Mouse (Mus musculus) adrenal gland, postnatal 25 days (tissue): ENCODE measurements around the gene Plb1. TPM values are rescaled to one million over a fixed set of nuclear protein-coding genes. Genes with fewer than 3 reads are reported as not detected.

ENCODE experiments used
- DNase-seq: peaks from one replicate; pipeline ENCODE4 v3.0.0; 2021; ENCODE audit warnings: mixed read lengths
- total RNA-seq: library from RNA; stranded (reverse); gene quantifications from 2 replicates; pipeline ENCODE4 v1.2.3, GENCODE M21; 2021

The Plb1 gene
- total RNA-seq, 1 experiment from 2014 or later = not detected

DNA sequence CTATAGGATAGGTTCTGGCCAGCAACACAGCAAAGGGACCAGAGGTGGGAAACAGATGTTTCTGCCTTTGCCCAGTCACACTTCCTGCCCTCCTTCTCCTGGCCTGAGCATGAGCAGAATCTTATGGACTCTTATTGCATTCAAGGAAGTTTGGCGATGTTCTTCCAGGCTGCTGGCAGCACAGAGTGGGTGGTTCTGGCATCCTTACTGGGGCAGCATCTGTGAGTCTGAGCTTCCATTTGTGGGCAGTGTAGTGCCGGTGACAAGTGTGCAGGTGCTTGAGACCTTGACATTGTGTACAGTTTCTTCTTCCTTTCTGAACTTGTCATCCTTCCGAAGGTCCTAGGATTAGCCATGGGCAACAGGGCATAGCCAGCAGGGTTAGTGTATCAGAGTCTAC is 12.9 kb downstream of the Plb1 start:
- DNase-seq = no peak

DNA sequence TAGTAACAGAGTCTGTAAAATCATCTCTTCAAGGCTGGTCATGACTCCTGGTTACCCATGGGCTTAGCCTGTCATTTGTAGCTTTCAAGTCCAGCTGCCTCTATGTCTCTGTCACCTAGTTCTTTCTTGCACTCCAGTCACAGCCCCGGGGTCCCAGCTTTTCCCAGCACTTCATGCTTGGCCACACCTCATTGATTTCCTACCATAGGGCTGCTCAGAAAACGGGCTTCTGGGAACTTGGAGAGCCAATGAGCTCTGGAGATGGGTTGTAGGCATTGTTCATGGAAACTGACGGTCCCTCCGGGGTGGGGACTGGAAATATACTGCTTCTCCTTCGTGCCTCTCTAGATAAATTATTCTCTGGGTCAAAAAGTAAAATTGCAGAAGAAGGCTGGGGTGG is 28.2 kb downstream of the Plb1 start:
- no peak for DNase-seq

- DNase-seq = no peak
Observed at GRCm38 (mm10) chr5:32261251-32261650, 28.7 kb downstream of the Plb1 start.

GRCm38 (mm10) chr5:32262534-32262933 is 30.0 kb downstream of the Plb1 start:
- DNase-seq = no peak

GRCm38 (mm10) chr5:32272502-32272901 is 40.0 kb downstream of the Plb1 start:
- no peak for DNase-seq

- DNase-seq = no peak
Observed at GRCm38 (mm10) chr5:32278000-32278694, 45.6 kb downstream of the Plb1 start.

GRCm38 (mm10) chr5:32280066-32280465 is 47.6 kb downstream of the Plb1 start:
- no peak for DNase-seq

DNA sequence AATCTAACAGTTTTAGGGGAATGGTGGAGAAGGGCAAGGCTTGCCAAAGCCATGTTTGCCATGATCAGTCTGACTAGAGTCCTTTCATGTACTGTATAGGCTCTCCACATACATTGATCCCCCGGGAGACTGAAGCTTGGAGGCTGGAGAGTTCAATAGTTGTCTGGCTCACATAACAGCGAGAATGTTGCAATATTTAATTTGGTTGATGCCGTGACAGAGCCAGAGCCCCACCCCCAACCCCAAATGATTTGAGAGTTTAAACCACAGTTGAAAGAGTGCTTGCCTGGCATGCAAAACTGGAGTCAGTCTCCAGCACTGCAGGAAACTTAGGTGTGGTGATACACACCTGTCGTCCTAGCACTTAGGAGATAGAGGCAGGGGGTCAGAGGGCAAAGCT is 49.8 kb downstream of the Plb1 start:
- DNase-seq = no peak

GRCm38 (mm10) chr5:32283457-32283856 is 50.9 kb downstream of the Plb1 start:
- DNase-seq = no peak

- DNase-seq = no peak
Observed at GRCm38 (mm10) chr5:32286315-32286714, 53.8 kb downstream of the Plb1 start.

- DNase-seq = no peak
Observed at GRCm38 (mm10) chr5:32288021-32288420, 55.5 kb downstream of the Plb1 start.

GRCm38 (mm10) chr5:32291316-32291715 is 58.8 kb downstream of the Plb1 start:
- DNase-seq = no peak

GRCm38 (mm10) chr5:32302991-32303921 is 70.7 kb downstream of the Plb1 start:
- peak; percentile 66 for DNase-seq

GRCm38 (mm10) chr5:32307106-32307505 is 74.6 kb downstream of the Plb1 start:
- no peak for DNase-seq

DNA sequence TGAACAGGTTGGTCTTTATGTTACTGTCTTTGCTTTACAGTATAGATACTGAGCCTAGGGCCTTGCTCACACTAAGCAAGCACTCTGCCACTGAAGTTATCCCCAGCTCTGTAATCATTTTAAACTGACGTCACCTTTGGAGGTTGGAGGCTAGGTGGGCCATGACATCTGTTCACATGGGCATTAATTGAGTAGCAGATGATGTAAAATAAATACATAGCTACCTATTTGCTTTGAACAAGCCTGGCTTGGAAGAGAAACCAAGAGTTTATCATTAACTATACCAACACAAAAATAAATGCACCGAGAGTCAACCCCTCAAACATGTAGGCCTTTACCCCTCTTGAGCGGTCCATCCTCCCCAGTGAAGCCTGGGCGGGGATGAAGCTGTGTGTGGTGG is 76.1 kb downstream of the Plb1 start:
- DNase-seq = no peak

GRCm38 (mm10) chr5:32309714-32310113 is 77.2 kb downstream of the Plb1 start:
- no peak for DNase-seq

DNA sequence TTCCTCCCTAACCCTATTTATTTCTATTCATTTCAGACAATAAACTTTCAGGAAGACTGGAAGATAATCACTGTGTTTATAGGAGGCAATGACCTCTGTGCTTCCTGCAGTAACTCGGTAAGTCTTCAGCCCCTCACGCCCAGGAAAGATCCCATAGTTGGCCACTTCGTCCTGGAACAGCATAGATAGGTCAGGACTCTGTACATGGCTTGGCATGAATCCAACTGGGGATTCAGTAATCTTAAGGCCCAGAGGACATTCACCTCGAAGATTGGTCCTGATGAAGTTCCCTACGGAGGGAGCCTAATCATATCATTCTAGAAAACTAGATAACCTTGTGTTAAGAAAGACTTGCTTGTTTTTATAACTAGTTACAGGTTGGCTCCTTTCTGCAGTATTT is 78.3 kb downstream of the Plb1 start:
- DNase-seq = no peak

- no peak for DNase-seq
Observed at GRCm38 (mm10) chr5:32311589-32312166, 79.2 kb downstream of the Plb1 start.

DNA sequence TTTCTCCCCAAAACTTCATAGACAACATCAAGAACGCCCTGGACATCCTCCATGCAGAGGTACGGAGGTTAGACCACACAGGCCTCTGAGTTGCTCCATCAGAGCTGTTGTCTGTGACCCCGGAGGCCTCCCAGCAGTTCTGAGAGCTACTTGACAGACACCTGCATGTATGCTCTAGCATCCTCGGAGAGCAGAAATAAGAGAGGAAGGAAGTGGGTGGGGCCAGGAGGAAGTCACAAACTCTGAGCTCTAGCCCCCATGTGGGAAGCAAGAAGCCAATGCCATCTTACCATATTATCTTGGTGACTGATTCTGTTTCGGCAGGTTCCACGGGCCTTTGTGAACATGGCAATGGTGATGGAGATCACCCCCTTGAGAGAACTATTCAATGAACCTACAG is 81.2 kb downstream of the Plb1 start:
- no peak for DNase-seq

GRCm38 (mm10) chr5:32314731-32315130 is 82.2 kb downstream of the Plb1 start:
- no peak for DNase-seq

- DNase-seq = peak; percentile 45
Observed at GRCm38 (mm10) chr5:32322146-32322811, 89.8 kb downstream of the Plb1 start.

GRCm38 (mm10) chr5:32328139-32328538 is 95.6 kb downstream of the Plb1 start:
- no peak for DNase-seq

DNA sequence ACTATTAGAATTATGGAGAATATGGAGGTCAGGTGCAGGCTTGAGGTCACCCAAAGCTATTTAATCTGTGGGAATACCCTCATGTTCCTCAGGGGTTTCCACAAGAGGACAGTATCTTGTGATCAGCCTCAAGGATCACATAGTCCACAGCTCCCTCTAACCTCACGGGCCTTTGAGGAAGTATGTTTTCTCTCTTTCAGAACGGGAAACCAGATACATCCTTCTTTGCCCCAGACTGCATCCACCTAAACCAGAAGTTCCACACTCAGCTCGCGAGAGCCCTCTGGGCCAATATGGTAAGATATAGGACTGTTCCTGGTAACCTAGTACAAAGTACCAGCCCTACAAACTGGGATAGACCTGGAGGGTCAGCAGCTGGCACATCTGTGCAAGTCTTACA is 100.1 kb downstream of the Plb1 start:
- no peak for DNase-seq
